Mouse (Mus musculus) frontal cortex, postnatal 36 days (tissue): Measurements from ENCODE around the gene Eloa.

Source experiments
- DNase-seq, 2 experiments: peaks; one replicate each; pipeline ENCODE4 v3.0.0; 2022; ENCODE audit warnings: low spot score in 2 of 2

The Eloa gene

GRCm38 (mm10) chr4:135955886-135956285 is 65.7 kb downstream of the Eloa start:
- no peak for DNase-seq

- peak; percentile 65 to 81 for DNase-seq
Observed at GRCm38 (mm10) chr4:135954241-135954640, 67.3 kb downstream of the Eloa start.
